Mouse (Mus musculus): ENCODE data around the gene Tmem190.

The Tmem190 gene

GRCm38 (mm10) chr7:4782759-4783158, at the start of gene Tmem190, which contains the start of gene Il11:
Gene Tmem190 (plus strand): TSS chr7:4782937.
Gene Il11 (minus strand): TSS chr7:4782859.
- in situ Hi-C loops (cut with MboI; ENCODE audit: low pct_unique_long_range_greater_than_20kb in 1 of 2, low sequenced_read_pairs in 2 of 2, unreplicated experiment in 1 of 2): no loop called here

- in situ Hi-C loops (cut with MboI; ENCODE audit: low pct_unique_long_range_greater_than_20kb in 1 of 2, low sequenced_read_pairs in 2 of 2, unreplicated experiment in 1 of 2): no loop called here
Observed at GRCm38 (mm10) chr7:4732968-4733392, 49.8 kb upstream of the Tmem190 start.

- in situ Hi-C loops (cut with MboI; ENCODE audit: low pct_unique_long_range_greater_than_20kb in 1 of 2, low sequenced_read_pairs in 2 of 2, unreplicated experiment in 1 of 2): no loop called here
Observed at GRCm38 (mm10) chr7:4739041-4739543, 43.6 kb upstream of the Tmem190 start.

GRCm38 (mm10) chr7:4739544-4740275, 43.0 kb upstream of the Tmem190 start, which contains the start of gene Kmt5c:
Gene Kmt5c (plus strand): TSS chr7:4740115.
- in situ Hi-C loops (cut with MboI; ENCODE audit: low pct_unique_long_range_greater_than_20kb in 1 of 2, low sequenced_read_pairs in 2 of 2, unreplicated experiment in 1 of 2): no loop called here

- in situ Hi-C loops (cut with MboI; ENCODE audit: low pct_unique_long_range_greater_than_20kb in 1 of 2, low sequenced_read_pairs in 2 of 2, unreplicated experiment in 1 of 2): no loop called here
Observed at GRCm38 (mm10) chr7:4740309-4740727, 42.4 kb upstream of the Tmem190 start.

GRCm38 (mm10) chr7:4741151-4741550, 41.6 kb upstream of the Tmem190 start:
- in situ Hi-C loops (cut with MboI; ENCODE audit: low pct_unique_long_range_greater_than_20kb in 1 of 2, low sequenced_read_pairs in 2 of 2, unreplicated experiment in 1 of 2): no loop called here

GRCm38 (mm10) chr7:4741672-4742481, 40.9 kb upstream of the Tmem190 start:
- in situ Hi-C loops (cut with MboI; ENCODE audit: low pct_unique_long_range_greater_than_20kb in 1 of 2, low sequenced_read_pairs in 2 of 2, unreplicated experiment in 1 of 2): no loop called here

- in situ Hi-C loops (cut with MboI; ENCODE audit: low pct_unique_long_range_greater_than_20kb in 1 of 2, low sequenced_read_pairs in 2 of 2, unreplicated experiment in 1 of 2): no loop called here
Observed at GRCm38 (mm10) chr7:4742482-4742819, 40.3 kb upstream of the Tmem190 start.

GRCm38 (mm10) chr7:4743354-4743753, 39.4 kb upstream of the Tmem190 start:
- in situ Hi-C loops (cut with MboI; ENCODE audit: low pct_unique_long_range_greater_than_20kb in 1 of 2, low sequenced_read_pairs in 2 of 2, unreplicated experiment in 1 of 2): no loop called here

- in situ Hi-C loops (cut with MboI; ENCODE audit: low pct_unique_long_range_greater_than_20kb in 1 of 2, low sequenced_read_pairs in 2 of 2, unreplicated experiment in 1 of 2): no loop called here
Observed at GRCm38 (mm10) chr7:4744886-4745285, 37.9 kb upstream of the Tmem190 start.

- in situ Hi-C loops (cut with MboI; ENCODE audit: low pct_unique_long_range_greater_than_20kb in 1 of 2, low sequenced_read_pairs in 2 of 2, unreplicated experiment in 1 of 2): no loop called here
Observed at GRCm38 (mm10) chr7:4746326-4746980, 36.3 kb upstream of the Tmem190 start.

- in situ Hi-C loops (cut with MboI; ENCODE audit: low pct_unique_long_range_greater_than_20kb in 1 of 2, low sequenced_read_pairs in 2 of 2, unreplicated experiment in 1 of 2): no loop called here
Observed at GRCm38 (mm10) chr7:4747156-4747899, 35.4 kb upstream of the Tmem190 start.

- in situ Hi-C loops (cut with MboI; ENCODE audit: low pct_unique_long_range_greater_than_20kb in 1 of 2, low sequenced_read_pairs in 2 of 2, unreplicated experiment in 1 of 2): no loop called here
Observed at GRCm38 (mm10) chr7:4748321-4748720, 34.4 kb upstream of the Tmem190 start.

- in situ Hi-C loops (cut with MboI; ENCODE audit: low pct_unique_long_range_greater_than_20kb in 1 of 2, low sequenced_read_pairs in 2 of 2, unreplicated experiment in 1 of 2): no loop called here
Observed at GRCm38 (mm10) chr7:4749169-4749568, 33.6 kb upstream of the Tmem190 start.

- in situ Hi-C loops (cut with MboI; ENCODE audit: low pct_unique_long_range_greater_than_20kb in 1 of 2, low sequenced_read_pairs in 2 of 2, unreplicated experiment in 1 of 2): no loop called here
Observed at GRCm38 (mm10) chr7:4751971-4752820, 30.5 kb upstream of the Tmem190 start.

GRCm38 (mm10) chr7:4752821-4753570, 29.7 kb upstream of the Tmem190 start, which contains the start of gene Cox6b2:
Gene Cox6b2 (minus strand): TSS chr7:4753094.
- in situ Hi-C loops (cut with MboI; ENCODE audit: low pct_unique_long_range_greater_than_20kb in 1 of 2, low sequenced_read_pairs in 2 of 2, unreplicated experiment in 1 of 2): no loop called here

GRCm38 (mm10) chr7:4759670-4760069, 23.1 kb upstream of the Tmem190 start:
- in situ Hi-C loops (cut with MboI; ENCODE audit: low pct_unique_long_range_greater_than_20kb in 1 of 2, low sequenced_read_pairs in 2 of 2, unreplicated experiment in 1 of 2): no loop called here

Data from mouse embryonic stem cell (cell line).